Mouse (Mus musculus): ENCODE measurements around the gene Zfp583.

GRCm38 (mm10) chr7:6284442-6285012 is 46.6 kb downstream of the Zfp583 start:
- TF ChIP-seq FLI1 (IDR thresholded peaks at IDR 0.05; ENCODE audit: low read length) (no peak), GATA1 (IDR thresholded peaks at IDR 0.05; ENCODE audit: borderline replicate concordance, low read length) (no peak)

Data from megakaryocyte, embryonic 14.5 days (primary cell).